Mouse (Mus musculus): ENCODE measurements around the gene Prss29. TPM values are rescaled to one million over a fixed set of nuclear protein-coding genes. Genes with fewer than 3 reads are reported as not detected.

Prss29 gene
- polyA plus RNA-seq, 1 experiment from 2014 or later: not detected

GRCm38 (mm10) chr17:25285033-25285432 is 33.4 kb upstream of the Prss29 start:
- Histone ChIP-seq H3K9ac (ENCODE audit: low read length) (no peak overlapping the region), H3K9me3 (ENCODE audit: control insufficient read depth, low read length) (0 out of 2 replicates have a peak, but pooled peaks cover 3% of the 10 kb centered on the region), H3K27ac (ENCODE audit: low read depth, low read length) (no peak overlapping the region), H3K4me2 (ENCODE audit: low read depth) (no peak overlapping the region), H3K27me3 (ENCODE audit: control insufficient read depth, insufficient read depth, low read length) (no peaks in the 10 kb centered on the region), H3K4me1 (ENCODE audit: control insufficient read depth, insufficient read depth, low read length) (no peaks in the 10 kb centered on the region), H3K4me3 (ENCODE audit: low read depth, low read length) (no peak overlapping the region), H3K36me3 (ENCODE audit: control insufficient read depth, insufficient read depth, low read length) (no peaks in the 10 kb centered on the region)
- ATAC-seq (ENCODE audit: insufficient read depth, low FRiP score, low TSS enrichment) (no peak), DNase-seq (ENCODE audit: low spot score) (peak; percentile 53)
- WGBS: 33% methylated on average over 3 of the region's 3 CpGs

DNA sequence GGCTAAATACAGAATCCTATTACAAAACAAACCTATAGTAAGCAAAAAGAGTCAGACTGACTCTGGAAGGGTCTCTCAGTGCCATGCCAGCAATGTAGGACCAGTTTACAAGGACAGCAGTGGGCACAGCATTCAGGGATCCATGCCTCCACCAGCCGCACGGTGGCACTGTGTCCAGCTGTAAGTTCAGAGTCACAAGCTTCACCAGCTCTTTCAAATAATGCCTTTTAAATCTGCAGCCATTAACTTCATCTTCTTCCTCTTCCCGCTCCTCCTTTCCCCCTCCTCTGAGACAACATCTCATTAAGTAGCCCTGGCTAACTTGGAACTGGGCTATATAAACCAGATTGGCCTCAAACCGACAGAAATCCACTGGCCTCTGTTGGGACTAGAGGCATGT is 29.6 kb upstream of the Prss29 start:
- ATAC-seq (ENCODE audit: insufficient read depth, low FRiP score, low TSS enrichment) (no peak), DNase-seq (ENCODE audit: low spot score) (peak; percentile 55)
- Histone ChIP-seq H3K4me1 (ENCODE audit: control insufficient read depth, insufficient read depth, low read length) (no peaks in the 10 kb centered on the region), H3K4me3 (ENCODE audit: low read depth, low read length) (no peak overlapping the region), H3K27me3 (ENCODE audit: control insufficient read depth, insufficient read depth, low read length) (no peaks in the 10 kb centered on the region), H3K36me3 (ENCODE audit: control insufficient read depth, insufficient read depth, low read length) (no peaks in the 10 kb centered on the region), H3K4me2 (ENCODE audit: low read depth) (no peak overlapping the region), H3K9ac (ENCODE audit: low read length) (no peak overlapping the region), H3K27ac (ENCODE audit: low read depth, low read length) (no peak overlapping the region), H3K9me3 (ENCODE audit: control insufficient read depth, low read length) (no peaks in the 10 kb centered on the region)
- WGBS: 30% methylated on average over 4 of the region's 4 CpGs

GRCm38 (mm10) chr17:25290411-25290810 is 28.0 kb upstream of the Prss29 start:
- no peak overlapping the region for H3K4me3 ChIP-seq (ENCODE audit: low read depth, low read length)
- DNase-seq (ENCODE audit: low spot score): no peak
- no peak for ATAC-seq (ENCODE audit: insufficient read depth, low FRiP score, low TSS enrichment)
- H3K9me3 ChIP-seq (ENCODE audit: control insufficient read depth, low read length): no peaks in the 10 kb centered on the region
- no peak overlapping the region for H3K4me2 ChIP-seq (ENCODE audit: low read depth)
- H3K4me1 ChIP-seq (ENCODE audit: control insufficient read depth, insufficient read depth, low read length): no peaks in the 10 kb centered on the region
- no peak overlapping the region for H3K27ac ChIP-seq (ENCODE audit: low read depth, low read length)
- H3K9ac ChIP-seq (ENCODE audit: low read length): no peak overlapping the region
- 30% methylated on average over 4 of the region's 4 CpGs for WGBS
- H3K36me3 ChIP-seq (ENCODE audit: control insufficient read depth, insufficient read depth, low read length): no peaks in the 10 kb centered on the region
- H3K27me3 ChIP-seq (ENCODE audit: control insufficient read depth, insufficient read depth, low read length): no peaks in the 10 kb centered on the region

DNA sequence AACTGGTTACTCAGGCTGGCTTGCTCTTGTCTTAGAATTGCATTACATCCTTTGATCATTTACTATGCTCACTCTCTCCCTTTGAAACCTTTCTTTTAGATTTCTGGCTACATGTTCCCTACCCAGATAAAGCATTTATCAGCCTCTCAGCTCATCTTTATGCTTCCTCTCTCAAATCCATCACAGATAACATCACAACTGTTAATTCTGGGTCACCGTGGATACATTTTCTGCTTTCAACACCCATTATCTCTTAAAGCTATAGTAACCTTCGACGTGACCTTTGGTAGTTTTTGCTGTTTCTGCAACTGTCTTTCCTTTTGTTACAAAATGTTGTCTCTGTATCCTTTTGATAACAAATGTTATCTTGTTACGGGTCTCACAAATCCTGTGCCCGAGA is 25.0 kb upstream of the Prss29 start:
- no peak overlapping the region for H3K4me3 ChIP-seq (ENCODE audit: low read depth, low read length)
- H3K9me3 ChIP-seq (ENCODE audit: control insufficient read depth, low read length): no peaks in the 10 kb centered on the region
- H3K27ac ChIP-seq (ENCODE audit: low read depth, low read length): no peak overlapping the region
- ATAC-seq (ENCODE audit: insufficient read depth, low FRiP score, low TSS enrichment): no peak
- no peaks in the 10 kb centered on the region for H3K36me3 ChIP-seq (ENCODE audit: control insufficient read depth, insufficient read depth, low read length)
- no peak for DNase-seq (ENCODE audit: low spot score)
- 81% methylated on average over 5 of the region's 5 CpGs for WGBS
- no peak overlapping the region for H3K9ac ChIP-seq (ENCODE audit: low read length)
- no peaks in the 10 kb centered on the region for H3K27me3 ChIP-seq (ENCODE audit: control insufficient read depth, insufficient read depth, low read length)
- no peaks in the 10 kb centered on the region for H3K4me1 ChIP-seq (ENCODE audit: control insufficient read depth, insufficient read depth, low read length)
- no peak overlapping the region for H3K4me2 ChIP-seq (ENCODE audit: low read depth)

GRCm38 (mm10) chr17:25294111-25294510 is 24.3 kb upstream of the Prss29 start:
- no peaks in the 10 kb centered on the region for H3K9me3 ChIP-seq (ENCODE audit: control insufficient read depth, low read length)
- H3K4me3 ChIP-seq (ENCODE audit: low read depth, low read length): no peak overlapping the region
- no peak overlapping the region for H3K4me2 ChIP-seq (ENCODE audit: low read depth)
- no peaks in the 10 kb centered on the region for H3K27me3 ChIP-seq (ENCODE audit: control insufficient read depth, insufficient read depth, low read length)
- no peak overlapping the region for H3K9ac ChIP-seq (ENCODE audit: low read length)
- ATAC-seq (ENCODE audit: insufficient read depth, low FRiP score, low TSS enrichment) (no peak), DNase-seq (ENCODE audit: low spot score) (no peak)
- no peak overlapping the region for H3K27ac ChIP-seq (ENCODE audit: low read depth, low read length)
- WGBS: 61% methylated on average over 1 of the region's 1 CpGs
- no peaks in the 10 kb centered on the region for H3K4me1 ChIP-seq (ENCODE audit: control insufficient read depth, insufficient read depth, low read length)
- H3K36me3 ChIP-seq (ENCODE audit: control insufficient read depth, insufficient read depth, low read length): no peaks in the 10 kb centered on the region

DNA sequence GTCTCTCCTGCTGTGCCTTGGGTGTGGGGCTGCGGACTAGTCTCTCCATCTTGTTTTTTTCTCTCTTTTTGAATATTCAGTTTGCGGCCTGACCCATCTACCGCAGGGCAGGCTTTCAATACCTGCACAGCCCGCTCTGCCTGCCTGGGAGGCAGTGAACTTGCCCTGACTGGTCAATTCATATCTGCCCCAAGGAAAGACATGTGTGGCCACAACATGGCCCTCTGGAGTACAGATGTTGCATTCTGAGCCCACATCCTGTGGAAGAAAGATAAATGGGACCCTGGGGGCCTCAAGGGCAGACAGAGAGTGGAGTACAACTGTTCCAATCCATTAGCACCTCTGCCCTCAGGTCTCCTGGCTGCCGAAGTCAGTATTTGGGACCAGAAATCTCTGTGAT is 20.4 kb upstream of the Prss29 start, which contains the start of gene Prss34:
Prss34 (plus strand) TSS at position 301 of the 400 bp plus-strand sequence.
- no peaks in the 10 kb centered on the region for H3K36me3 ChIP-seq (ENCODE audit: control insufficient read depth, insufficient read depth, low read length)
- no peak for ATAC-seq (ENCODE audit: insufficient read depth, low FRiP score, low TSS enrichment)
- no peaks in the 10 kb centered on the region for H3K9me3 ChIP-seq (ENCODE audit: control insufficient read depth, low read length)
- no peak for DNase-seq (ENCODE audit: low spot score)
- H3K9ac ChIP-seq (ENCODE audit: low read length): no peak within 1 kb of the TSS
- no peak within 1 kb of the TSS for H3K4me3 ChIP-seq (ENCODE audit: low read depth, low read length)
- no peak within 1 kb of the TSS for H3K4me2 ChIP-seq (ENCODE audit: low read depth)
- H3K4me1 ChIP-seq (ENCODE audit: control insufficient read depth, insufficient read depth, low read length): no peaks in the 10 kb centered on the region
- no peaks in the 10 kb centered on the region for H3K27me3 ChIP-seq (ENCODE audit: control insufficient read depth, insufficient read depth, low read length)
- WGBS: 62% methylated on average over 5 of the region's 5 CpGs
- no peak within 1 kb of the TSS for H3K27ac ChIP-seq (ENCODE audit: low read depth, low read length)

DNA sequence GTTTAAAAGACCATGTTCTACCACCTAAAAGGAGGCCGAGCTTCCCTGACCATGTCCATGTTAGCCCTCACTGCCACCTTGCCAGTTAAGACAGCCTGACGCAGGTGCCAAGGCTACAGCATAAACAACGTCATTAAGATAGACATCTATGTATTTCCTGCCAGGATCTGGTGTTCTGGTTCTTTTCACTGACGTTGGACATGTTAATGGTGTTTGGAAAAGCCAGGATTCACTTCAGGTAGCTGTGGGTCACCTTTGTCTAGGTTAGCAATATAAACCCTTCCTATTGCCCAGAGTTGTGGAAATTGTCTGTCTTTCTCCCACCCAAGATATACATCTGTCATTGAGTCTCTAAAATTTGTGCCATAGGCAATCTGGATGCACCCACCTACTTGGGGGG is 10.1 kb upstream of the Prss29 start, which contains the start of gene Prss28:
Prss28 (plus strand) TSS at position 301 of the 400 bp plus-strand sequence.
- H3K27ac ChIP-seq (ENCODE audit: low read depth, low read length): no peak within 1 kb of the TSS
- no peak within 1 kb of the TSS for H3K4me2 ChIP-seq (ENCODE audit: low read depth)
- no peaks in the 10 kb centered on the region for H3K27me3 ChIP-seq (ENCODE audit: control insufficient read depth, insufficient read depth, low read length)
- H3K4me1 ChIP-seq (ENCODE audit: control insufficient read depth, insufficient read depth, low read length): no peaks in the 10 kb centered on the region
- H3K9me3 ChIP-seq (ENCODE audit: control insufficient read depth, low read length): no peaks in the 10 kb centered on the region
- no peak within 1 kb of the TSS for H3K9ac ChIP-seq (ENCODE audit: low read length)
- ATAC-seq (ENCODE audit: insufficient read depth, low FRiP score, low TSS enrichment): no peak
- WGBS: 85% methylated on average over 4 of the region's 4 CpGs
- DNase-seq (ENCODE audit: low spot score): no peak
- H3K36me3 ChIP-seq (ENCODE audit: control insufficient read depth, insufficient read depth, low read length): no peaks in the 10 kb centered on the region
- no peak within 1 kb of the TSS for H3K4me3 ChIP-seq (ENCODE audit: low read depth, low read length)

GRCm38 (mm10) chr17:25320819-25321218 is 2.4 kb downstream of the Prss29 start:
- Histone ChIP-seq H3K4me1 (ENCODE audit: control insufficient read depth, insufficient read depth, low read length) (no peaks in the 10 kb centered on the region), H3K27ac (ENCODE audit: low read depth, low read length) (no peak overlapping the region), H3K4me3 (ENCODE audit: low read depth, low read length) (no peak overlapping the region), H3K9me3 (ENCODE audit: control insufficient read depth, low read length) (no peaks in the 10 kb centered on the region), H3K36me3 (ENCODE audit: control insufficient read depth, insufficient read depth, low read length) (no peaks in the 10 kb centered on the region), H3K27me3 (ENCODE audit: control insufficient read depth, insufficient read depth, low read length) (no peaks in the 10 kb centered on the region), H3K9ac (ENCODE audit: low read length) (no peak overlapping the region), H3K4me2 (ENCODE audit: low read depth) (no peak overlapping the region)
- DNase-seq (ENCODE audit: low spot score) (no peak), ATAC-seq (ENCODE audit: insufficient read depth, low FRiP score, low TSS enrichment) (no peak)
- 91% methylated on average over 8 of the region's 8 CpGs for WGBS

- DNase-seq (ENCODE audit: low spot score): no peak
- H3K4me1 ChIP-seq (ENCODE audit: control insufficient read depth, insufficient read depth, low read length): no peaks in the 10 kb centered on the region
- 19% methylated on average over 2 of the region's 2 CpGs for WGBS
- H3K9ac ChIP-seq (ENCODE audit: low read length): no peak overlapping the region
- no peaks in the 10 kb centered on the region for H3K36me3 ChIP-seq (ENCODE audit: control insufficient read depth, insufficient read depth, low read length)
- no peaks in the 10 kb centered on the region for H3K27me3 ChIP-seq (ENCODE audit: control insufficient read depth, insufficient read depth, low read length)
- H3K27ac ChIP-seq (ENCODE audit: low read depth, low read length): no peak overlapping the region
- no peak overlapping the region for H3K4me3 ChIP-seq (ENCODE audit: low read depth, low read length)
- no peak for ATAC-seq (ENCODE audit: insufficient read depth, low FRiP score, low TSS enrichment)
- no peak overlapping the region for H3K4me2 ChIP-seq (ENCODE audit: low read depth)
- H3K9me3 ChIP-seq (ENCODE audit: control insufficient read depth, low read length): no peaks in the 10 kb centered on the region
These were observed 4.5 kb downstream of the Prss29 start for GRCm38 (mm10) chr17:25322930-25323329.
